Mouse (Mus musculus) lung, postnatal 0 days (tissue): Measurements from ENCODE around the gene Ttll12. TPM values are rescaled to one million over a fixed set of nuclear protein-coding genes. Genes with fewer than 3 reads are reported as not detected.

ENCODE experiments used
- ATAC-seq: fragments of 200-750 bp; cut with Nextera tagmentation; 2 replicates; pipeline ENCODE4 v1.8.0; 2017; ENCODE audit warnings: moderate library complexity
- DNase-seq: peaks from one replicate; pipeline ENCODE4 v3.0.0-alpha.2; 2016; ENCODE audit warnings: low spot score
- H3K27ac ChIP-seq: fragments of 300-500 bp; sonication (generic); 2 replicates; pipeline ENCODE4 v1.5.1; 2014; ENCODE audit warnings: antibody characterized with exemption, mild to moderate bottlenecking, low read length, mixed read lengths
- H3K27me3 ChIP-seq: fragments of 300-500 bp; sonication (generic); replicated peaks from 2 replicates; pipeline ENCODE4 v1.6.1; 2014; ENCODE audit warnings: low read length, mixed read lengths; ENCODE audit not compliant: insufficient read depth
- H3K36me3 ChIP-seq: fragments of 300-500 bp; sonication (generic); 2 replicates; pipeline ENCODE4 v1.6.1; 2014; ENCODE audit warnings: low read length, mixed read lengths; ENCODE audit not compliant: insufficient read depth
- H3K4me1 ChIP-seq: fragments of 300-500 bp; sonication (generic); 2 replicates; pipeline ENCODE4 v1.6.1; 2014; ENCODE audit warnings: antibody characterized with exemption, low read depth, low read length, mixed read lengths; ENCODE audit not compliant: insufficient read depth
- H3K4me2 ChIP-seq: fragments of 300-500 bp; sonication (generic); replicated peaks from 2 replicates; pipeline ENCODE4 v1.6.1; 2014; ENCODE audit warnings: low read depth, mild to moderate bottlenecking, low read length, moderate library complexity, mixed read lengths
- H3K4me3 ChIP-seq: fragments of 300-500 bp; sonication (generic); 2 replicates; pipeline ENCODE4 v1.5.1; 2014; ENCODE audit warnings: low read depth, low read length
- H3K9ac ChIP-seq: fragments of 300-500 bp; sonication (generic); replicated peaks from 2 replicates; pipeline ENCODE4 v1.6.1; 2014; ENCODE audit warnings: low read depth, mild to moderate bottlenecking
- H3K9me3 ChIP-seq: fragments of 300-500 bp; sonication (generic); 2 replicates; pipeline ENCODE4 v1.6.1; 2016; ENCODE audit warnings: low read length, mixed read lengths
- CTCF ChIP-seq: IDR thresholded peaks from 2 replicates; pipeline ENCODE4 v1.5.1; 2016; ENCODE audit warnings: antibody characterized with exemption, mild to moderate bottlenecking
- EP300 ChIP-seq: IDR thresholded peaks from 2 replicates; pipeline ENCODE4 v1.6.1; 2016; ENCODE audit warnings: antibody characterized with exemption, mild to moderate bottlenecking, control low read depth
- WGBS: fragments of 180-500 bp; shearing (Covaris S2); extraction: QIAGEN DNeasy Blood & Tissue Kit; methylation state at CpG from one replicate; pipeline ENCODE4 v1.1.7; 2014; 5-methylcytosine and 5-hydroxymethylcytosine counted together
- polyA plus RNA-seq: library from polyadenylated mRNA; unstranded; fragments of >200 nt; fragmentation: Nextera tagmentation; extraction: Ambion mirVana; gene quantifications from 2 replicates; pipeline ENCODE4 v1.2.1, GENCODE M21; 2015

Ttll12 gene
- 12.3 TPM in 2 replicates for polyA plus RNA-seq

DNA sequence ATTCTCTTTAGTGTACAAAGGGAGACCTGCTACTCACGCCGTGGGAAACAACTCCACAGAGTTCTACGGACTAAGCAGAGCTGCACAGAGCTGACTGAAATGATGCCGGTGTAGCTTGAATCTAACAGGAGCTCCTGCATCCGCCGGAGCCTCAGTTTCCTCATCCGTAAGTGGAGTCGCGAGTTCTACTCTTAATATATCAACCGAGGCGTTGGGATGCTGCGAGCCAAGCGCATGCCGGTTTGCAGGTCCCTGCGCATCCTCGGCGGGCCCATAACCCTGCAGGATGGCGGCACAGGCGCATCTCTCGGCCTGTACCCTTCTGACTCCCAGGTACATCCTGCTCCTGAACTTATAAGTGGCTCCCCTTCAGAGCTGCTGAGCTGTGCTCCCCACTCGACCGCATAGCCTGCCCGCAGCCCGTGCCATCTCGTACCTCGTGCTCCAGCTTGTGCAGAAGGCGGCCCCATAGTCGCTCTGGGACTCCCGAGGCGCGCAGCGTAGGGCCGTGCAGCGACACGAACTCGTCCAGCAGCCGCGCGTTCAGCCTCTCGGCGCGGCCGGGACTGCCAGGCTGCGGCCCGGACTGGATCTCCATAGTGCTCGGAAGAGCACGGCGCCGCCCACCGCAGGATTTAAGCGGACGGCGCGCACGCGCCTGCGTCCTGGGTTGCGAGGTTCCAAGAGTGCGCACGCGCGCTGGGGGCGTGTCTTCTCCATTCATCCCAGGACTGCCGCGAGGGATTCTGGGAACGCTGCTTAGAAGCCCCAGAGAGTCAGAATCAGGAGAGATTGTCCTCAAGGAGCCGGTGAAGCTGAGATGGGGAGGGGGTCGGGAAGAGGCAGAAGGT, at the start of gene Ttll12:
Ttll12 (minus strand) TSS at position 645 of the 851 bp plus-strand sequence.
- DNase-seq (peak; percentile 98), ATAC-seq (peak; percentile 97)
- WGBS, result under 1% methylated on average over 68 of the region's 68 CpGs
- Histone ChIP-seq H3K36me3 (no peaks in the 10 kb centered on the region), H3K4me1 (peaks cover 11% of the 10 kb centered on the region; the same call in 1 of the 2 replicates), H3K27ac (no peak within 1 kb of the TSS; the same call in 1 of the 2 replicates), H3K9ac (peak within 1 kb of the TSS; percentile 55), H3K4me2 (peak within 1 kb of the TSS; percentile 82), H3K4me3 (peak within 1 kb of the TSS; percentile 58), H3K9me3 (no peaks in the 10 kb centered on the region), H3K27me3 (no peaks in the 10 kb centered on the region)
- no peak for TF ChIP-seq CTCF
- TF ChIP-seq EP300, result no peak

DNA sequence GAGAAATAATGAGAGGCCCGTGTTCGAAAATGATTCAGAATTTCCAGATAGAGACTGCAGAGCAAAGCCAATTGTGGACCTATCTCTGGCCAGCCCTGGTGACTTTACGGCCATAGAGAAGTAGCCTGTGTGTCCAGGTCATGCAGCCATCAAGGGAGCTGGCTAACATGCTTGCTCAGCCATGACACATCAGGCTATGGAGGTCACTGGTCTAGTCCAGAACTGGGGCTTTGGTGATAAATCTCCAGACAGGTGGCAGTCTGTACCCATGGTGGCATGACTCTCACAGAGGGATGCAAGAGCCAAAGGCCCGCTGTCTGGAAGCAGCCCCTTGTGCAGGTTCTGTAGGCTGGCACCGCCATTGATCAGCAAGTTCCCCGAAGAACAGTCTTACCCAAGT, 47.6 kb upstream of the Ttll12 start:
- H3K36me3 ChIP-seq, result no peaks in the 10 kb centered on the region
- H3K4me1 ChIP-seq, result no peaks in the 10 kb centered on the region
- TF ChIP-seq EP300, result no peak
- TF ChIP-seq CTCF, result no peak
- H3K9ac ChIP-seq, result no peak overlapping the region
- H3K9me3 ChIP-seq, result no peaks in the 10 kb centered on the region
- H3K27me3 ChIP-seq, result no peaks in the 10 kb centered on the region
- WGBS, result 92% methylated on average over 6 of the region's 6 CpGs
- H3K27ac ChIP-seq, result no peak overlapping the region
- H3K4me3 ChIP-seq, result no peak overlapping the region
- no peak overlapping the region for H3K4me2 ChIP-seq
- DNase-seq (no peak), ATAC-seq (no peak)

DNA sequence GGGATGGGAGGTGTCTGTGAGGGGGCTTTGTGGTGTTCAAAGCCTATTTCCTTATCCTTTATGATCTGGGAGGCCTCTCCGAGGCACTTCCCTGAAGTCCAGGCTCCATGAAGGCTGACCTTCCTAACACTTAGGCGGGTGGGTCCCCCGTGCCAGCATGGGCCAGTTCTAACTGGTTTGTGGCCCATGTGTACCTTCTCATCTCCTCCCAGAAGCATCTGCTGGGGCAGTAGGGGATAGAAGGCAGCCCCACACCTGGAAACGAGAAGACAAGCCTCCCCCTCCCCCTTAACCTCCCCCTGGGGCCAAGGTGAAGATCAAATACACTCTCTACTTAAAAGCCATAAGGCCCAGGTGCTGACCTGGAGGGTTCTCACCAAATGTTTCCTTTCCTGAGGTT, 45.3 kb upstream of the Ttll12 start:
- DNase-seq (no peak), ATAC-seq (no peak)
- no peak for TF ChIP-seq EP300
- no peak for TF ChIP-seq CTCF
- Histone ChIP-seq H3K4me2 (no peak overlapping the region), H3K27me3 (no peaks in the 10 kb centered on the region), H3K9me3 (no peaks in the 10 kb centered on the region), H3K27ac (no peak overlapping the region), H3K36me3 (no peaks in the 10 kb centered on the region), H3K4me3 (no peak overlapping the region), H3K9ac (no peak overlapping the region), H3K4me1 (no peaks in the 10 kb centered on the region)
- WGBS, result 19% methylated on average over 4 of the region's 4 CpGs

DNA sequence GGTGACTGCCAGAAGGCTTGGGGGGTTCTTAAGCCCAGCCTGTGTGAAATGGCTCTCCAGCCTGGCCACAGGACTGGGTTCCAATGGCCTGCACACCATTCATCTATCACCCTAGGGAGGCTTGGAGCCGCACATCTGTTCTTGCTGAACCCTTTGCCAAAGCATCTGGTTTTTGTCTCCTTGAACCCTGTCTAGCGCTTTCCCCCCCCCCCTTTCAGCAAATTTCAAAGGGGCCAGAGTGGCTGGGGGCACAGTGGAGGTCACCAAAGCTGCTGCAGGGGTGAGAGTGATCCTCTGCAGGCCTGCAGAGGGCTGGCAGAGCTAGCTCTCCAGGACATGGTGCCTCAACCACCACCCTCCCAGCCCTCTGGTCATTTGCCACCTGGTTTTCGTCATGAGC, 44.2 kb upstream of the Ttll12 start:
- WGBS, result 34% methylated on average over 3 of the region's 3 CpGs
- no peaks in the 10 kb centered on the region for H3K9me3 ChIP-seq
- ATAC-seq, result peak; percentile 88

DNA sequence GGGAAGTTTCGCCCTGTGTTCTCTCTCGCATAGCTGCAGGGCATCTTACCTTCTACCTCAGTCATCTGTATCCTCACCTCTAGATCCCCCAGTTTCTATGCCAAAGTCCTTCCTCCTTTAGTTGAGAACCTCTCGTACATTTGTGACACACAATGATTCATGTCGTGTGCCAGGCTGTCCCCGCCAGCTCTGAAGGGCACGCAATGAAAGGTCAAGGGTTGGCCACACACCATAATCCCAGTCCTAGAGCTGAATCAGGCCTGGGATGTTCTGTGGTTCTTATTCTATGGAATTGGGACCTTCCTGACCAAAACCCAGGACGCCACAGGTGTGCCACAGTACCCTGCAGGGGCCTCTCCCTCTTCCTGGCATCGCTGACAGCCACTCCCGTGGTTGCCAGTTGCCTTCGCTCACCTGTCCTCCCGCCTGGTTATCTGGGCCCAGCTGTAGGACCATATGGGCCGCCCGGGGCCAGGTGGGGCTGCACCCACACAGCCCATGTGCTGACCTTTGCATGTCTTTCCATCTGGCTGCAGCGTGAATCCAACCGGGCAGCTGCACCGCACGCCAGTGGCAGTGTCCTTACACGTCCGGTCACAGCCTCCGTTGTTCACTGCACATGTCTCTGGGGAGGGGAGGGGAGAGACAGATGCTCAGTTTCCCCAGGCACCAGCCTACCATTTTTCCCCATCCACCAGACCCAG, 43.4 kb upstream of the Ttll12 start:
- DNase-seq (no peak), ATAC-seq (no peak)
- no peaks in the 10 kb centered on the region for H3K27me3 ChIP-seq
- no peaks in the 10 kb centered on the region for H3K36me3 ChIP-seq
- H3K9me3 ChIP-seq, result no peaks in the 10 kb centered on the region
- H3K4me1 ChIP-seq, result no peaks in the 10 kb centered on the region
- no peak for TF ChIP-seq CTCF
- TF ChIP-seq EP300, result no peak
- no peak overlapping the region for H3K9ac ChIP-seq
- H3K4me2 ChIP-seq, result no peak overlapping the region
- 79% methylated on average over 20 of the region's 20 CpGs for WGBS
- H3K27ac ChIP-seq, result no peak overlapping the region
- no peak overlapping the region for H3K4me3 ChIP-seq

More for the DNA sequence above, 44.2 kb upstream of the Ttll12 start:
- peak; percentile 74 for DNase-seq
- Histone ChIP-seq H3K4me3 (no peak overlapping the region), H3K4me2 (no peak overlapping the region), H3K4me1 (no peaks in the 10 kb centered on the region), H3K27me3 (no peaks in the 10 kb centered on the region), H3K9ac (no peak overlapping the region), H3K36me3 (no peaks in the 10 kb centered on the region), H3K27ac (no peak overlapping the region)
- TF ChIP-seq CTCF, result no peak

DNA sequence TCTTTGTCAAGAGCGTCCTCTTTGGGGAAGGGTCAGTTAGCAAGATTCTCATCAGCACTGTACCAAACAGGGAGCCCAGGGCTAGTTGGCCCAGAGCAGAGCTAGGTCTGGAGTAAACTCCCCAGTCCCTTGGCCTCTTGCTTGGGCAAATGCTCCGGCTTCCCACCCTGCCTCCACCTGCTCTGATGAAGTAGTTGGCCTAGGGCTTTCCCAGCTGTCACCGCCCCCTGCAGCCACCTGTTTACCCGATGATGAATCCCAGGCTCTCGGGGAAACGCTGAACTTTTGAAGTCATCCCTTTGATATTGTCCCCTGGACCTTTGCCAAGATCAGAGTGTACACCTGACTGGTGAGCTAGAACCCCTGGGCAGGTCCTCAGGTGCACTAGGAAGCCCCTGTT, 41.8 kb upstream of the Ttll12 start:
- TF ChIP-seq EP300 (no peak), CTCF (no peak)
- WGBS, result 55% methylated on average over 6 of the region's 6 CpGs
- H3K9me3 ChIP-seq, result no peaks in the 10 kb centered on the region
- ATAC-seq (no peak), DNase-seq (no peak)
- no peaks in the 10 kb centered on the region for H3K36me3 ChIP-seq
- H3K4me2 ChIP-seq, result no peak overlapping the region
- no peaks in the 10 kb centered on the region for H3K4me1 ChIP-seq
- no peak overlapping the region for H3K4me3 ChIP-seq
- H3K27ac ChIP-seq, result no peak overlapping the region
- no peak overlapping the region for H3K9ac ChIP-seq
- H3K27me3 ChIP-seq, result no peaks in the 10 kb centered on the region
